In the genomic region with DNA sequence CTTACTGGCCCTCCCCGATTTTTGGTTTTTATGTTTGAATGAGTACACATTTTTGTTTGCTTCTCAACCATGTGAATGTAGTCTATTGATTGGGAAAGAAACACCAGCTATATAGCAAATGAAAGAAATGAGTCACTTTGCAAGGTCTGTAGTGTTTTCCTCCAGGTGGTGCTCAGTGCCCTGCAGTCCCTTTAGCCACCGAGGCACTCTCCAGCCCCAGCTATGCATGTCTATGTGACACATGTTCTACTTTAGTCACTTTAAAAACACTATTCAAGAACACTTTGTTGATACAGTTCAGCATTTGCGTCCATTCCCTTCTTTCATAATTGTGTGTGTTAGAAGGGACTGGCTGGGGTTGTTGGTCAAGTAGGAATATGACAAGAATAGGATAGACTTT, we compare ENCODE assay signal across 22 mouse cellular contexts. TPM values are rescaled to one million over a fixed set of nuclear protein-coding genes. Genes with fewer than 3 reads are reported as not detected.
DNase-seq lines count a peak whose midpoint lies in the region; ATAC-seq and TF ChIP-seq lines count a peak whose summit lies in the region.
"Had no signal": no experiment of that assay in that cellular context is flagged by ENCODE, and none has a peak within 500 bp of the region (broad histone marks: within the 10 kb centered on the region; RNA-seq: fewer than 3 reads in every experiment).

No protein-coding gene starts in this region.

- peak; percentile 55 for ATAC-seq in liver, postnatal 0 days
- ATAC-seq in liver, embryonic 11.5 days (replicated peaks; ENCODE audit: low FRiP score) = no peak
- no peak for ATAC-seq in lung, embryonic 16.5 days (ENCODE audit: low read depth)
- ATAC-seq: forebrain, embryonic 14.5 days; forebrain, embryonic 16.5 days had no signal

- H3K36me3 ChIP-seq in liver, postnatal 0 days (replicated peaks; ENCODE audit: insufficient read depth, low read length) = peaks cover 19% of the 10 kb centered on the region
- peaks cover 9% of the 10 kb centered on the region; the same call in 1 of the 2 replicates for H3K36me3 ChIP-seq in liver, embryonic 11.5 days (ENCODE audit: control insufficient read depth, insufficient read depth, low read length)
- H3K36me3 ChIP-seq in lung, embryonic 16.5 days (ENCODE audit: control insufficient read depth, insufficient read depth, low read length) = peaks cover 4% of the 10 kb centered on the region; the same call in 1 of the 2 replicates

- no peak overlapping the region for H3K4me2 ChIP-seq in liver, postnatal 0 days (ENCODE audit: low read depth, low read length)
- H3K4me2 ChIP-seq in liver, embryonic 11.5 days = no peak overlapping the region
- H3K4me2 ChIP-seq in lung, embryonic 16.5 days (ENCODE audit: low read depth, low read length) = no peak overlapping the region
- H3K4me2 ChIP-seq: embryonic facial prominence, embryonic 13.5 days; embryonic facial prominence, embryonic 15.5 days; forebrain, embryonic 12.5 days had no signal

- TF ChIP-seq CTCF in liver, postnatal 0 days (IDR thresholded peaks at IDR 0.05; ENCODE audit: low read depth) = no peak
- no peak for TF ChIP-seq CTCF in lung, adult 2 months (IDR thresholded peaks at IDR 0.05; ENCODE audit: insufficient read depth, low read length)

- no peak for TF ChIP-seq POLR2A in lung, adult 2 months (IDR thresholded peaks at IDR 0.05; ENCODE audit: borderline replicate concordance, extremely low read depth, low read depth, low read length)

- no peaks in the 10 kb centered on the region for H3K9me3 ChIP-seq in liver, postnatal 0 days (ENCODE audit: low read length)
- H3K9me3 ChIP-seq in liver, embryonic 11.5 days (ENCODE audit: control insufficient read depth, low read length) = no peaks in the 10 kb centered on the region
- H3K9me3 ChIP-seq in lung, embryonic 16.5 days (ENCODE audit: control insufficient read depth, low read length) = no peaks in the 10 kb centered on the region
- H3K9me3 ChIP-seq: embryonic facial prominence, embryonic 13.5 days; embryonic facial prominence, embryonic 15.5 days; forebrain, embryonic 10.5 days; forebrain, embryonic 12.5 days had no signal

- H3K9ac ChIP-seq in liver, postnatal 0 days (replicated peaks) = no peak overlapping the region
- H3K9ac ChIP-seq in liver, embryonic 11.5 days (ENCODE audit: low read depth, low read length) = no peak overlapping the region
- H3K9ac ChIP-seq in lung, embryonic 16.5 days (ENCODE audit: low read length) = no peak overlapping the region
- H3K9ac ChIP-seq: embryonic facial prominence, embryonic 13.5 days; embryonic facial prominence, embryonic 15.5 days; forebrain, embryonic 12.5 days had no signal

- no peak for DNase-seq in liver, postnatal 0 days
- DNase-seq in liver, embryonic 11.5 days (ENCODE audit: low spot score) = no peak
- DNase-seq in lung, adult 2 months = no peak
- DNase-seq: adrenal gland, adult 2 months; adrenal gland, postnatal 10 days; adrenal gland, postnatal 25 days; cerebellum, adult 11 months; cerebellum, adult 18-20 months; cerebellum, adult 8-10 months; cerebellum, adult 9-11 months; cerebellum, postnatal 14 days; cerebellum, postnatal 36 days; embryo, embryonic 11 days had no signal

- TF ChIP-seq EP300 in liver, postnatal 0 days (IDR thresholded peaks at IDR 0.05; ENCODE audit: low read depth) = no peak

- no peak overlapping the region for H3K4me3 ChIP-seq in liver, postnatal 0 days (ENCODE audit: low read depth, low read length)
- no peak overlapping the region for H3K4me3 ChIP-seq in liver, embryonic 11.5 days (ENCODE audit: low read depth, low read length)
- no peak overlapping the region for H3K4me3 ChIP-seq in lung, embryonic 16.5 days (ENCODE audit: low read length)
- no peak overlapping the region for H3K4me3 ChIP-seq in lung, adult 2 months (replicated peaks; ENCODE audit: extremely low read depth, low read depth, low read length)
- H3K4me3 ChIP-seq: embryonic facial prominence, embryonic 13.5 days; embryonic facial prominence, embryonic 15.5 days; erythroblast, embryonic 14.5 days; forebrain, embryonic 10.5 days; forebrain, embryonic 12.5 days had no signal

- H3K27me3 ChIP-seq in liver, postnatal 0 days (ENCODE audit: insufficient read depth, low read length) = no peaks in the 10 kb centered on the region
- H3K27me3 ChIP-seq in liver, embryonic 11.5 days (replicated peaks; ENCODE audit: control insufficient read depth, insufficient read depth, low read length) = no peaks in the 10 kb centered on the region
- no peaks in the 10 kb centered on the region for H3K27me3 ChIP-seq in lung, embryonic 16.5 days (ENCODE audit: control insufficient read depth, insufficient read depth, low read depth, low read length)
- H3K27me3 ChIP-seq: embryonic facial prominence, embryonic 13.5 days; embryonic facial prominence, embryonic 15.5 days; forebrain, embryonic 12.5 days had no signal

- WGBS in liver, postnatal 0 days (ENCODE audit: insufficient replicate concordance) = 67% methylated on average over 3 of the region's 3 CpGs
- WGBS in liver, embryonic 11.5 days = 89% methylated on average over 3 of the region's 3 CpGs
- WGBS in lung, embryonic 16.5 days = 83% methylated on average over 3 of the region's 3 CpGs
- 67% methylated on average over 3 of the region's 3 CpGs for WGBS in lung, adult 2 months

- peaks cover 13% of the 10 kb centered on the region for H3K4me1 ChIP-seq in liver, postnatal 0 days (ENCODE audit: insufficient read depth)
- H3K4me1 ChIP-seq in liver, embryonic 11.5 days (replicated peaks; ENCODE audit: control insufficient read depth, insufficient read depth, low read length) = peaks cover 3% of the 10 kb centered on the region; the same call in 1 of the 2 replicates
- H3K4me1 ChIP-seq in lung, embryonic 16.5 days (replicated peaks; ENCODE audit: control insufficient read depth, insufficient read depth, low read length) = peaks cover 7% of the 10 kb centered on the region
- peaks cover 2% of the 10 kb centered on the region; the same call in 1 of the 2 replicates for H3K4me1 ChIP-seq in lung, adult 2 months (ENCODE audit: control insufficient read depth, insufficient read depth, low read length)

- no peak overlapping the region for H3K27ac ChIP-seq in liver, postnatal 0 days (ENCODE audit: low read depth)
- no peak overlapping the region for H3K27ac ChIP-seq in liver, embryonic 11.5 days (ENCODE audit: low read depth, low read length)
- peak overlapping the region; percentile 56 for H3K27ac ChIP-seq in lung, embryonic 16.5 days (ENCODE audit: low read length)
- H3K27ac ChIP-seq: embryonic facial prominence, embryonic 13.5 days; embryonic facial prominence, embryonic 15.5 days; forebrain, embryonic 10.5 days; forebrain, embryonic 12.5 days had no signal

RNA-seq across cellular contexts. Expression of a gene that starts 6.1 kb away (rescaled TPM):
- polyA plus RNA-seq in liver, postnatal 0 days (2015; fragmentation: Nextera tagmentation; extraction: Ambion mirVana) = 12.4 and 13.1 TPM in 2 replicates
- polyA plus RNA-seq in liver, embryonic 11.5 days (2014; fragmentation: Nextera tagmentation; extraction: Ambion mirVana) = 46.6 and 53.8 TPM in 2 replicates
- polyA plus RNA-seq in lung, embryonic 16.5 days (2015; fragmentation: Nextera tagmentation; extraction: Ambion mirVana) = 45.6 and 46.8 TPM in 2 replicates
- polyA plus RNA-seq in lung, adult 2 months (2012; rRNA removed) = 11.7 and 20.8 TPM in 2 replicates

RNA-seq across cellular contexts. Expression of a gene that starts 22.8 kb away (rescaled TPM):
- 0.62 and 0.66 TPM in 2 replicates for polyA plus RNA-seq in liver, postnatal 0 days (2015; fragmentation: Nextera tagmentation; extraction: Ambion mirVana)
- 2.5 and 3.1 TPM in 2 replicates for polyA plus RNA-seq in liver, embryonic 11.5 days (2014; fragmentation: Nextera tagmentation; extraction: Ambion mirVana)
- 2.1 and 2.2 TPM in 2 replicates for polyA plus RNA-seq in lung, embryonic 16.5 days (2015; fragmentation: Nextera tagmentation; extraction: Ambion mirVana)
- polyA plus RNA-seq in lung, adult 2 months (2012; rRNA removed) = 2.4 and 3.5 TPM in 2 replicates

RNA-seq across cellular contexts. Expression of a gene that starts 59.8 kb away (rescaled TPM):
- 0.02 and 0.20 TPM in 2 replicates for polyA plus RNA-seq in liver, postnatal 0 days (2015; fragmentation: Nextera tagmentation; extraction: Ambion mirVana)
- 0.35 and 0.60 TPM in 2 replicates for polyA plus RNA-seq in liver, embryonic 11.5 days (2014; fragmentation: Nextera tagmentation; extraction: Ambion mirVana)
- polyA plus RNA-seq in lung, embryonic 16.5 days (2015; fragmentation: Nextera tagmentation; extraction: Ambion mirVana) = 0.09 TPM in 2 replicates
- 0.07 and 0.11 TPM in 2 replicates for polyA plus RNA-seq in lung, adult 2 months (2012; rRNA removed)
- polyA plus RNA-seq: C2C12 had no signal
